Mouse (Mus musculus) forebrain, embryonic 14.5 days (tissue): ENCODE measurements around the gene Hes6. TPM values are rescaled to one million over a fixed set of nuclear protein-coding genes. Genes with fewer than 3 reads are reported as not detected.

Experiments used
- ATAC-seq: fragments of 200-750 bp; cut with Nextera tagmentation; 2 replicates; pipeline ENCODE4 v1.8.0; 2017; ENCODE audit warnings: mild to moderate bottlenecking, moderate library complexity
- DNase-seq: peaks from one replicate; pipeline ENCODE4 v3.0.0-alpha.2; 2015; ENCODE audit warnings: low spot score
- H3K27ac ChIP-seq: fragments of 300-500 bp; sonication (generic); 2 replicates; pipeline ENCODE4 v1.5.1; 2014; ENCODE audit warnings: low read depth, mild to moderate bottlenecking, control low read depth, low read length, moderate library complexity
- H3K27me3 ChIP-seq: fragments of 300-500 bp; sonication (generic); replicated peaks from 2 replicates; pipeline ENCODE4 v1.6.1; 2014; ENCODE audit warnings: low read length, control low read depth, mixed read lengths; ENCODE audit not compliant: control insufficient read depth, insufficient read depth
- H3K36me3 ChIP-seq: fragments of 300-500 bp; sonication (generic); 2 replicates; pipeline ENCODE4 v1.6.1; 2014; ENCODE audit warnings: low read length, control low read depth; ENCODE audit not compliant: control insufficient read depth, insufficient read depth
- H3K4me1 ChIP-seq: fragments of 300-500 bp; sonication (generic); 2 replicates; pipeline ENCODE4 v1.6.1; 2014; ENCODE audit warnings: antibody characterized with exemption, low read length, control low read depth; ENCODE audit not compliant: control insufficient read depth, insufficient read depth
- H3K4me2 ChIP-seq: fragments of 300-500 bp; sonication (generic); 2 replicates; pipeline ENCODE4 v1.6.1; 2014; ENCODE audit warnings: mild to moderate bottlenecking, control low read depth, low read length
- H3K4me3 ChIP-seq: fragments of 300-500 bp; sonication (generic); 2 replicates; pipeline ENCODE4 v1.5.1; 2014; ENCODE audit warnings: low read depth, low read length, control low read depth
- H3K9ac ChIP-seq: fragments of 300-500 bp; sonication (generic); 2 replicates; pipeline ENCODE4 v1.6.1; 2014; ENCODE audit warnings: mild to moderate bottlenecking, low read length, control low read depth, moderate library complexity
- H3K9me3 ChIP-seq: fragments of 300-500 bp; sonication (generic); replicated peaks from 2 replicates; pipeline ENCODE4 v1.6.1; 2016; ENCODE audit warnings: low read length, control low read depth, mixed read lengths; ENCODE audit not compliant: control insufficient read depth
- WGBS: fragments of 180-500 bp; shearing (Covaris S2); extraction: QIAGEN DNeasy Blood & Tissue Kit; methylation state at CpG from one replicate; pipeline ENCODE4 v1.1.7; 2014; 5-methylcytosine and 5-hydroxymethylcytosine counted together
- polyA plus RNA-seq: library from polyadenylated mRNA; unstranded; fragments of >200 nt; fragmentation: Nextera tagmentation; extraction: Ambion mirVana; gene quantifications from 2 replicates; pipeline ENCODE4 v1.2.1, GENCODE M21; 2014

Hes6 gene
- polyA plus RNA-seq, 1 experiment from 2014 or later = 240 TPM

GRCm38 (mm10) chr1:91404976-91405375, 8.9 kb downstream of the Hes6 start:
- no peak for ATAC-seq
- DNase-seq = no peak
- Histone ChIP-seq H3K27me3 (no peaks in the 10 kb centered on the region), H3K4me1 (no peaks in the 10 kb centered on the region), H3K27ac (no peak overlapping the region), H3K9me3 (no peaks in the 10 kb centered on the region), H3K9ac (no peak overlapping the region), H3K4me3 (no peak overlapping the region), H3K36me3 (no peaks in the 10 kb centered on the region), H3K4me2 (no peak overlapping the region)
- WGBS = 38% methylated on average over 1 of the region's 1 CpGs

GRCm38 (mm10) chr1:91398260-91399062, 15.4 kb downstream of the Hes6 start, which contains the start of gene Ilkap:
Ilkap (minus strand) TSS chr1:91398815.
- Histone ChIP-seq H3K4me3 (peak within 1 kb of the TSS; percentile 88), H3K9ac (peak within 1 kb of the TSS; percentile 88), H3K27me3 (no peaks in the 10 kb centered on the region), H3K36me3 (peaks cover 16% of the 10 kb centered on the region), H3K4me1 (peaks cover 15% of the 10 kb centered on the region), H3K9me3 (no peaks in the 10 kb centered on the region), H3K27ac (peak within 1 kb of the TSS; percentile 83), H3K4me2 (peak within 1 kb of the TSS; percentile 96)
- DNase-seq (peak; percentile 93), ATAC-seq (peak; percentile 97)
- under 1% methylated on average over 83 of the region's 91 CpGs for WGBS

GRCm38 (mm10) chr1:91397927-91398259, 15.9 kb downstream of the Hes6 start:
- 0 out of 2 replicates have a peak, but pooled peaks have one; percentile 0 for ATAC-seq
- peak overlapping the region; percentile 83; the same call in 1 of the 2 replicates for H3K27ac ChIP-seq
- no peaks in the 10 kb centered on the region for H3K9me3 ChIP-seq
- H3K4me3 ChIP-seq = peak overlapping the region; percentile 88
- WGBS = under 1% methylated on average over 12 of the region's 12 CpGs
- H3K9ac ChIP-seq = peak overlapping the region; percentile 88
- no peak for DNase-seq
- peaks cover 21% of the 10 kb centered on the region for H3K36me3 ChIP-seq
- no peaks in the 10 kb centered on the region for H3K27me3 ChIP-seq
- peak overlapping the region; percentile 96 for H3K4me2 ChIP-seq
- H3K4me1 ChIP-seq = peaks cover 15% of the 10 kb centered on the region

GRCm38 (mm10) chr1:91390369-91390768, 23.5 kb downstream of the Hes6 start:
- Histone ChIP-seq H3K9ac (no peak overlapping the region), H3K36me3 (peaks cover 78% of the 10 kb centered on the region), H3K9me3 (no peaks in the 10 kb centered on the region), H3K4me3 (no peak overlapping the region), H3K4me1 (no peaks in the 10 kb centered on the region; the same call in 1 of the 2 replicates), H3K4me2 (no peak overlapping the region), H3K27ac (no peak overlapping the region), H3K27me3 (no peaks in the 10 kb centered on the region)
- no peak for ATAC-seq
- WGBS = 96% methylated on average over 5 of the region's 5 CpGs
- DNase-seq = no peak

GRCm38 (mm10) chr1:91381091-91381471, 32.8 kb downstream of the Hes6 start:
- H3K4me2 ChIP-seq = no peak overlapping the region
- H3K27me3 ChIP-seq = no peaks in the 10 kb centered on the region
- no peak overlapping the region for H3K4me3 ChIP-seq
- H3K36me3 ChIP-seq = peaks cover 93% of the 10 kb centered on the region
- DNase-seq (no peak), ATAC-seq (no peak)
- H3K9me3 ChIP-seq = no peaks in the 10 kb centered on the region
- 96% methylated on average over 4 of the region's 4 CpGs for WGBS
- H3K9ac ChIP-seq = no peak overlapping the region
- no peaks in the 10 kb centered on the region for H3K4me1 ChIP-seq
- no peak overlapping the region for H3K27ac ChIP-seq

- WGBS = 60% methylated on average over 7 of the region's 7 CpGs
- peak; percentile 62; the same call in 1 of the 2 replicates for ATAC-seq
- no peak overlapping the region for H3K9ac ChIP-seq
- H3K36me3 ChIP-seq = peaks cover 94% of the 10 kb centered on the region
- no peak overlapping the region for H3K4me3 ChIP-seq
- no peak overlapping the region for H3K27ac ChIP-seq
- no peaks in the 10 kb centered on the region for H3K4me1 ChIP-seq
- no peaks in the 10 kb centered on the region for H3K9me3 ChIP-seq
- no peak overlapping the region for H3K4me2 ChIP-seq
- H3K27me3 ChIP-seq = no peaks in the 10 kb centered on the region
- peak; percentile 87 for DNase-seq
Observed at GRCm38 (mm10) chr1:91380453-91381090, 33.3 kb downstream of the Hes6 start.

GRCm38 (mm10) chr1:91373414-91373835, 40.4 kb downstream of the Hes6 start:
- Histone ChIP-seq H3K27ac (no peak overlapping the region), H3K36me3 (peaks cover 86% of the 10 kb centered on the region), H3K4me2 (no peak overlapping the region), H3K4me1 (no peaks in the 10 kb centered on the region), H3K4me3 (no peak overlapping the region), H3K9me3 (no peaks in the 10 kb centered on the region), H3K9ac (no peak overlapping the region), H3K27me3 (no peaks in the 10 kb centered on the region)
- WGBS = 96% methylated on average over 6 of the region's 6 CpGs
- no peak for ATAC-seq
- no peak for DNase-seq

GRCm38 (mm10) chr1:91370055-91370454, 43.8 kb downstream of the Hes6 start:
- DNase-seq (no peak), ATAC-seq (no peak)
- Histone ChIP-seq H3K4me3 (no peak overlapping the region), H3K27me3 (peaks cover 3% of the 10 kb centered on the region; the same call in 1 of the 2 replicates), H3K4me2 (no peak overlapping the region), H3K9ac (no peak overlapping the region), H3K4me1 (no peaks in the 10 kb centered on the region), H3K36me3 (peaks cover 52% of the 10 kb centered on the region), H3K27ac (no peak overlapping the region), H3K9me3 (no peaks in the 10 kb centered on the region)
- 89% methylated on average over 23 of the region's 23 CpGs for WGBS

- H3K36me3 ChIP-seq = peaks cover 46% of the 10 kb centered on the region
- H3K9me3 ChIP-seq = 0 out of 2 replicates have a peak, but pooled peaks cover 1% of the 10 kb centered on the region
- no peaks in the 10 kb centered on the region for H3K4me1 ChIP-seq
- H3K27me3 ChIP-seq = peaks cover 3% of the 10 kb centered on the region; the same call in 1 of the 2 replicates
- H3K27ac ChIP-seq = no peak overlapping the region
- H3K9ac ChIP-seq = no peak overlapping the region
- 73% methylated on average over 4 of the region's 4 CpGs for WGBS
- H3K4me2 ChIP-seq = no peak overlapping the region
- no peak for ATAC-seq
- H3K4me3 ChIP-seq = no peak overlapping the region
- no peak for DNase-seq
Observed at GRCm38 (mm10) chr1:91369408-91369807, 44.4 kb downstream of the Hes6 start.
